Mouse (Mus musculus): ENCODE measurements around the gene Ptn. TPM values are rescaled to one million over a fixed set of nuclear protein-coding genes. Genes with fewer than 3 reads are reported as not detected.

Ptn gene
- polyA plus RNA-seq, 1 experiment from 2014 or later: 15.6 TPM

GRCm38 (mm10) chr6:36818281-36819018, 8.4 kb upstream of the Ptn start:
- ATAC-seq (no peak), DNase-seq (ENCODE audit: low spot score) (no peak)
- Histone ChIP-seq H3K9ac (replicated peaks; ENCODE audit: low read depth) (no peak overlapping the region), H3K36me3 (ENCODE audit: insufficient read depth, low read length) (no peaks in the 10 kb centered on the region), H3K9me3 (ENCODE audit: low read length) (no peaks in the 10 kb centered on the region), H3K4me1 (ENCODE audit: insufficient read depth, low read depth, low read length) (peaks cover 10% of the 10 kb centered on the region; the same call in 1 of the 2 replicates), H3K27ac (ENCODE audit: low read length) (no peak overlapping the region), H3K27me3 (replicated peaks; ENCODE audit: insufficient read depth, low read length) (no peaks in the 10 kb centered on the region), H3K4me2 (replicated peaks; ENCODE audit: low read depth, low read length) (no peak overlapping the region; the same call in 1 of the 2 replicates), H3K4me3 (ENCODE audit: low read depth, low read length) (no peak overlapping the region)
- TF ChIP-seq CTCF (IDR thresholded peaks at IDR 0.05) (no peak), EP300 (IDR thresholded peaks at IDR 0.05) (no peak)
- 38% methylated on average over 4 of the region's 4 CpGs for WGBS

GRCm38 (mm10) chr6:36816666-36817065, 6.6 kb upstream of the Ptn start:
- DNase-seq (ENCODE audit: low spot score) (no peak), ATAC-seq (no peak)
- H3K27me3 ChIP-seq (replicated peaks; ENCODE audit: insufficient read depth, low read length): no peaks in the 10 kb centered on the region
- H3K4me2 ChIP-seq (replicated peaks; ENCODE audit: low read depth, low read length): no peak overlapping the region
- no peaks in the 10 kb centered on the region for H3K36me3 ChIP-seq (ENCODE audit: insufficient read depth, low read length)
- H3K4me1 ChIP-seq (ENCODE audit: insufficient read depth, low read depth, low read length): peaks cover 10% of the 10 kb centered on the region; the same call in 1 of the 2 replicates
- no peak overlapping the region for H3K4me3 ChIP-seq (ENCODE audit: low read depth, low read length)
- H3K9ac ChIP-seq (replicated peaks; ENCODE audit: low read depth): no peak overlapping the region
- no peak for TF ChIP-seq CTCF (IDR thresholded peaks at IDR 0.05)
- 83% methylated on average over 3 of the region's 3 CpGs for WGBS
- H3K27ac ChIP-seq (ENCODE audit: low read length): no peak overlapping the region
- no peaks in the 10 kb centered on the region for H3K9me3 ChIP-seq (ENCODE audit: low read length)

- no peak overlapping the region for H3K4me2 ChIP-seq (replicated peaks; ENCODE audit: low read depth, low read length)
- H3K27ac ChIP-seq (ENCODE audit: low read length): no peak overlapping the region
- H3K4me1 ChIP-seq (ENCODE audit: insufficient read depth, low read depth, low read length): peaks cover 10% of the 10 kb centered on the region; the same call in 1 of the 2 replicates
- DNase-seq (ENCODE audit: low spot score) (no peak), ATAC-seq (no peak)
- TF ChIP-seq CTCF (IDR thresholded peaks at IDR 0.05) (no peak), EP300 (IDR thresholded peaks at IDR 0.05) (no peak)
- no peaks in the 10 kb centered on the region for H3K9me3 ChIP-seq (ENCODE audit: low read length)
- H3K4me3 ChIP-seq (ENCODE audit: low read depth, low read length): no peak overlapping the region
- H3K9ac ChIP-seq (replicated peaks; ENCODE audit: low read depth): no peak overlapping the region
- no peaks in the 10 kb centered on the region for H3K36me3 ChIP-seq (ENCODE audit: insufficient read depth, low read length)
- WGBS: 51% methylated on average over 2 of the region's 2 CpGs
- no peaks in the 10 kb centered on the region for H3K27me3 ChIP-seq (replicated peaks; ENCODE audit: insufficient read depth, low read length)
These were observed 6.0 kb upstream of the Ptn start for GRCm38 (mm10) chr6:36815992-36816391.

- WGBS: 52% methylated on average over 7 of the region's 7 CpGs
- no peak for DNase-seq (ENCODE audit: low spot score)
- H3K27me3 ChIP-seq (replicated peaks; ENCODE audit: insufficient read depth, low read length): no peaks in the 10 kb centered on the region
These were observed 2.9 kb upstream of the Ptn start for GRCm38 (mm10) chr6:36812666-36813515.

GRCm38 (mm10) chr6:36810448-36810847, 428 bp upstream of the Ptn start:
- Histone ChIP-seq H3K36me3 (ENCODE audit: insufficient read depth, low read length) (no peaks in the 10 kb centered on the region), H3K4me3 (ENCODE audit: low read depth, low read length) (no peak overlapping the region), H3K4me1 (ENCODE audit: insufficient read depth, low read depth, low read length) (peaks cover 5% of the 10 kb centered on the region; the same call in 1 of the 2 replicates), H3K27me3 (replicated peaks; ENCODE audit: insufficient read depth, low read length) (no peaks in the 10 kb centered on the region), H3K27ac (ENCODE audit: low read length) (no peak overlapping the region), H3K9me3 (ENCODE audit: low read length) (no peaks in the 10 kb centered on the region), H3K9ac (replicated peaks; ENCODE audit: low read depth) (no peak overlapping the region), H3K4me2 (replicated peaks; ENCODE audit: low read depth, low read length) (peak overlapping the region; percentile 48; the same call in 1 of the 2 replicates)
- DNase-seq (ENCODE audit: low spot score) (no peak), ATAC-seq (no peak)
- 24% methylated on average over 5 of the region's 5 CpGs for WGBS
- TF ChIP-seq CTCF (IDR thresholded peaks at IDR 0.05) (no peak), EP300 (IDR thresholded peaks at IDR 0.05) (no peak)

More at GRCm38 (mm10) chr6:36812666-36813515, 2.9 kb upstream of the Ptn start:
- H3K4me2 ChIP-seq (replicated peaks; ENCODE audit: low read depth, low read length): no peak overlapping the region
- peaks cover 5% of the 10 kb centered on the region; the same call in 1 of the 2 replicates for H3K4me1 ChIP-seq (ENCODE audit: insufficient read depth, low read depth, low read length)
- H3K4me3 ChIP-seq (ENCODE audit: low read depth, low read length): no peak overlapping the region
- ATAC-seq: no peak
- no peaks in the 10 kb centered on the region for H3K36me3 ChIP-seq (ENCODE audit: insufficient read depth, low read length)
- TF ChIP-seq EP300 (IDR thresholded peaks at IDR 0.05) (no peak), CTCF (IDR thresholded peaks at IDR 0.05) (peak; percentile 13; the same call in 1 of the 2 replicates)
- no peaks in the 10 kb centered on the region for H3K9me3 ChIP-seq (ENCODE audit: low read length)
- H3K27ac ChIP-seq (ENCODE audit: low read length): no peak overlapping the region
- H3K9ac ChIP-seq (replicated peaks; ENCODE audit: low read depth): no peak overlapping the region

GRCm38 (mm10) chr6:36809311-36809726, 701 bp downstream of the Ptn start:
- WGBS: 18% methylated on average over 7 of the region's 7 CpGs

More at GRCm38 (mm10) chr6:36809311-36809726, 701 bp downstream of the Ptn start:
- Histone ChIP-seq H3K36me3 (ENCODE audit: insufficient read depth, low read length) (no peaks in the 10 kb centered on the region), H3K27ac (ENCODE audit: low read length) (no peak overlapping the region), H3K27me3 (replicated peaks; ENCODE audit: insufficient read depth, low read length) (no peaks in the 10 kb centered on the region), H3K9me3 (ENCODE audit: low read length) (no peaks in the 10 kb centered on the region), H3K4me3 (ENCODE audit: low read depth, low read length) (peak overlapping the region; percentile 25; the same call in 1 of the 2 replicates), H3K4me1 (ENCODE audit: insufficient read depth, low read depth, low read length) (peaks cover 5% of the 10 kb centered on the region; the same call in 1 of the 2 replicates), H3K4me2 (replicated peaks; ENCODE audit: low read depth, low read length) (peak overlapping the region; percentile 48), H3K9ac (replicated peaks; ENCODE audit: low read depth) (no peak overlapping the region)
- DNase-seq (ENCODE audit: low spot score): peak; percentile 24
- TF ChIP-seq CTCF (IDR thresholded peaks at IDR 0.05) (no peak), EP300 (IDR thresholded peaks at IDR 0.05) (no peak)
- ATAC-seq: peak; percentile 33

Measured in lung, postnatal 0 days (tissue).